Mouse (Mus musculus) lung, adult 2 months (tissue): ENCODE results near the gene Ctnna3. TPM values are rescaled to one million over a fixed set of nuclear protein-coding genes. Genes with fewer than 3 reads are reported as not detected.
"Not testable (repeated sequence)": the region's sequence is repeated elsewhere in the genome, so short reads cannot be mapped to it uniquely, and the experiment has no call there.

Experiments used
- DNase-seq: peaks from one replicate; pipeline ENCODE4 v3.0.0; 2022
- H3K4me1 ChIP-seq: fragments of 200-500 bp; 2 replicates; pipeline ENCODE4 v1.6.1; 2011; ENCODE audit warnings: low read length; ENCODE audit not compliant: control insufficient read depth, insufficient read depth
- H3K4me3 ChIP-seq: fragments of 200-500 bp; replicated peaks from 2 replicates; pipeline ENCODE3; 2011; ENCODE audit warnings: low read depth, mild to moderate bottlenecking, control low read depth, low read length; ENCODE audit errors: extremely low read depth
- CTCF ChIP-seq: fragments of 200-500 bp; IDR thresholded peaks from 2 replicates; pipeline ENCODE4 v1.5.1; 2011; ENCODE audit warnings: mild to moderate bottlenecking, low read length, control low read depth; ENCODE audit not compliant: insufficient read depth
- POLR2A ChIP-seq: fragments of 200-500 bp; IDR thresholded peaks from 2 replicates; pipeline ENCODE4 v1.6.1; 2011; ENCODE audit warnings: low read depth, mild to moderate bottlenecking, control low read depth, low read length, borderline replicate concordance; ENCODE audit errors: extremely low read depth
- whole genome bisulfite sequencing: fragments of 180-500 bp; shearing (Covaris S2); methylation state at CpG from one replicate; pipeline ENCODE4 v1.1.7; 2018; 5-methylcytosine and 5-hydroxymethylcytosine counted together
- polyA plus RNA-seq: library from polyadenylated mRNA; depleted of rRNA; stranded (reverse); fragments of >200 nt; gene quantifications from 2 replicates; pipeline ENCODE4 v1.2.3, GENCODE M21; 2012

Gene Ctnna3
- polyA plus RNA-seq, 1 experiment, result 0.33 TPM

DNA sequence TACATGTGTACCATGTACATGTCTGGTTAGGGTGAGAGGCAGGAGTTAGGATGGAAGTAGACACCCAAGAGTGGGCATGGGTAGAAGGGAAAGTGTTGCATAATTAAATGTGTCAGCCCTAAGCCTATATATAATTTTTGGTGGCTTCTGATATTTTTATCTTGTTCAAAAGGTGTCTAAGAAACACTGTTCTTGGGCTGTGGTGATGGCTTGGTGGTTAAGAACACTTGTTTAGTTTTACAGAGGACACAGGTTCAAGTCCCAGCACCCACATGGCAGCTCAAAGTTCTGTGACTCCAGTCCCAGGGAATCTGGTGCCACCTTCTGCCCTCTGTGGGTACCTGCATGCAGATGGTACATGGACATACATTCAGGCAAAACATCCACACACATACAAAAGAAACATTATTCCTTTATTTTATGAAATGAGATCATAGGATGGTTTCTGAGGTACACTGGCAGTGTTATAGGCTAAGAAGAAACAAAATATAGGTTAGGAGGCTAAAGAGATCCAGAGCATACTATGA is 8.9 kb downstream of the Ctnna3 start:
- Histone ChIP-seq H3K4me3 (no peak overlapping the region), H3K4me1 (no peaks in the 10 kb centered on the region)
- no peak for TF ChIP-seq POLR2A
- TF ChIP-seq CTCF, result no peak
- no peak for DNase-seq

- no peak overlapping the region for H3K4me3 ChIP-seq
- DNase-seq, result no peak
- TF ChIP-seq CTCF (no peak), POLR2A (no peak)
- WGBS, result 50% methylated on average over 7 of the region's 7 CpGs
- no peaks in the 10 kb centered on the region for H3K4me1 ChIP-seq
Observed at GRCm38 (mm10) chr10:63439694-63440228, 9.9 kb downstream of the Ctnna3 start.

- WGBS, result 74% methylated on average over 13 of the region's 13 CpGs
- H3K4me3 ChIP-seq, DNase-seq, H3K4me1 ChIP-seq: not testable (repeated sequence)
Observed at GRCm38 (mm10) chr10:63444602-63445387, 14.9 kb downstream of the Ctnna3 start.

DNA sequence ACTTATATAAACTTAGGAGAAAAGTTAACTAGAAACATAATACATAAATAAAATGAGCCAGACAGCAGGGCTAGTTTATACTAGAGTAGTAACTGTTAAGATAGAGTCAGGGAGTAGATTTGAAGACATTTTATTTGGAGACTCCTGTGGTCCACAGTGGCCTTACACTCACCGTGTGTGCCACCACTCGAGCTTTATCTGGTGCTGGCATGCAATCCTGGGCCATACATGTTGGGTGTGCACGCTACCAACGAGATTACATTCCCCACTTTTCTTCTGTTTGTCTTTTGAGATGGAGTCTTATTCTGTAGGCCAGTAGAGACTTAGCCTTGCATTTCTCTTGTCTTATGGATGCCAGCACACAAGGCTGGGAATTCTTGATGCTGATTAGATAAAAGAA is 24.0 kb downstream of the Ctnna3 start:
- no peak overlapping the region for H3K4me3 ChIP-seq
- peaks cover 3% of the 10 kb centered on the region; the same call in 1 of the 2 replicates for H3K4me1 ChIP-seq
- 80% methylated on average over 4 of the region's 4 CpGs for WGBS
- no peak for TF ChIP-seq CTCF
- TF ChIP-seq POLR2A, result no peak
- DNase-seq, result no peak

GRCm38 (mm10) chr10:63455110-63455878 is 25.4 kb downstream of the Ctnna3 start:
- WGBS, result 37% methylated on average over 8 of the region's 8 CpGs
- no peak for TF ChIP-seq POLR2A
- Histone ChIP-seq H3K4me3 (no peak overlapping the region), H3K4me1 (peaks cover 3% of the 10 kb centered on the region; the same call in 1 of the 2 replicates)
- DNase-seq, result no peak

GRCm38 (mm10) chr10:63457292-63458128 is 27.6 kb downstream of the Ctnna3 start:
- H3K4me3 ChIP-seq, result peak overlapping the region; percentile 23
- TF ChIP-seq CTCF, result no peak
- TF ChIP-seq POLR2A, result no peak
- peaks cover 3% of the 10 kb centered on the region; the same call in 1 of the 2 replicates for H3K4me1 ChIP-seq
- no peak for DNase-seq
- 37% methylated on average over 17 of the region's 17 CpGs for WGBS

GRCm38 (mm10) chr10:63460935-63461334 is 31.0 kb downstream of the Ctnna3 start:
- H3K4me3 ChIP-seq, result no peak overlapping the region
- TF ChIP-seq CTCF (no peak), POLR2A (no peak)
- DNase-seq, result no peak
- no peaks in the 10 kb centered on the region for H3K4me1 ChIP-seq
- WGBS, result 58% methylated on average over 5 of the region's 5 CpGs

DNA sequence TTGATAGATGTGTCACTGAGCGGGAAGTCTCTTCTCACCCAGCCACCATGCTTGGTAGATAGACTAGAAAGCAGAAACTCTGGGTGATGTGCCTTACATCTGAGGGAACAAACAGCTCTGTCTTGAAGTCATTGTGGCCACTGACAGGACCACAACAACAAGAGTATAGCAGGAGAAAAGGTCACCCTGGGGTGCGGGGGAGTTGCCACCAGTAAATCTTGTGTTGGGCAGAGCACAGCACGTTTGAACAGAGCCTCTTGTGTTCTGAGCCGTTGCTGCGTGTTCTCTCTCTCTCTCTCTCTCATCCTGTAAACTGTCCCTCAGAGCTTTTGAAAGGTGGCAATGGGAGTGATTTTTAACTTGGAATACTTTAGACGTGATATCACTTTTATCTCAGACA is 42.6 kb downstream of the Ctnna3 start:
- 63% methylated on average over 6 of the region's 6 CpGs for WGBS
- TF ChIP-seq POLR2A (no peak), CTCF (no peak)
- Histone ChIP-seq H3K4me1 (0 out of 2 replicates have a peak, but pooled peaks cover 2% of the 10 kb centered on the region), H3K4me3 (no peak overlapping the region)
- DNase-seq, result no peak

DNA sequence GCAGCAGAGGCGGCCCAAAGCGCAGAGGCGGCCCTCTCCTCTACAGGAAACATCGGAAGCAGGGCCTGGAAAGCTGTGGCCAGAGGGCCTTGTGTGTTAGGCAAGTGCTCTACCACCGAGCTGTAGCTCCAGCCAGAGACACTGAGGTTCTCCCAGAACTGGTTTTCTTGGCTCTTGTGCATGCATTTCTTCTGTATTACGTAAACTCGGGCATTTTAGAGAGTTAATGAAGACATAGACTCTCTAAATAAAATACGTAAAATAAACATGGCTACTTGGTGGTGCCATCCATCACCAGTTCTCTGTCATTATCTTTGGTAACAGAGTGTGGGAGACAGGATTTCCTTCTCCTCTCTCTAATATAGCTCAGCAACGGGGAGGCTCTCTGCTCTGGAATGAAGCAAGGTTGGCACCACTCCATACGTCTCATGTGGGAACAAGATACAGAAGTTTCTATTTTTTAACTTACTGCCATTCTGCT is 46.3 kb downstream of the Ctnna3 start:
- TF ChIP-seq POLR2A, result no peak
- no peak for TF ChIP-seq CTCF
- WGBS, result 19% methylated on average over 10 of the region's 10 CpGs
- DNase-seq, result no peak
- H3K4me1 ChIP-seq, result 0 out of 2 replicates have a peak, but pooled peaks cover 2% of the 10 kb centered on the region
- H3K4me3 ChIP-seq, result no peak overlapping the region
